Mouse (Mus musculus): ENCODE data around the gene Igsf10. TPM values are rescaled to one million over a fixed set of nuclear protein-coding genes. Genes with fewer than 3 reads are reported as not detected.
A peak's percentile ranks its signal among the peaks of the same experiment; 100 is the strongest.
"Not testable (repeated sequence)": the region's sequence is repeated elsewhere in the genome, so short reads cannot be mapped to it uniquely, and the experiment has no call there.

Gene Igsf10
- total RNA-seq (2022): 1 to 10 TPM; 2.0 to 4.2 (median 3.1) TPM

DNA sequence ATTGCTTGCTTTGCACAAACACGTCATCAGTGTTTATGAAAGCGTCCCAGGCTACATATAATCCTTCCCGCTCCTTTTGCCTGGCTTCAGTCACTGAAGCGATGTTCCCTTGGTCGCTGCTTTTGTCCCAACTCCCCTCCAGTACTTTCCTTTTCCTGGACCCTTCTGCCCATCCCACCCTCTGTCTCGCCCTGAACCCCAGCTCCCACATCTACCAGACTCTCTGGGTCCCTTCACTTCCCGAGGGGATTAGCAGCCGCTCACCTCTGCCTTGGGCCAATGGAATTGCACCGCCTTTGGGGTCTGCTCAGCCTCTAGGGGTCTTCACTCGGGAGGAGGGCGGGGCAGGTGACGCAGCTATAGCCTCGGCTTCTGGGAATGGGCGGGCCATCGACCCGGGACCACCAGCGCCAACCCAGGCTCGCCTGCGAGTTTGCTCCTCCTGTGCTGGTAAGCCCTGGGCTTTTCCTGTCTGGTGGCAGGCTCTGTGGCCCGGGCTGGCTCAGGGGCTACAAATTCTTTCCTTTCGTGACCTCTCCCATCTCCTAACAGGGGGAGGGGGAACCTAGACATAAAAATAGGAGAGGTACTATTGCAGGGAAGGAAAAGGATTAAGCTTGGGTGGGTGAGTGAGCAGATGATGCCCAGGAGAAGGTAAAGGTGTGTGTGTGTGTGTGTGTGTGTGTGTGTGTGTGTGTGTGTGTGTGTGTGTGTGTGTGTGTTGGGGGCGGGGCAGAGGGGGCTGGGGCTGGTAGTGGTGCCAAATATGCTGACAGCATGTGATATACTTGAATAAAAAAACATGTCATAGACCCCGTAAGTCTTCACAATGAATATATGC, at the start of gene Igsf10:
Igsf10 (minus strand) TSS at position 330 of the 841 bp plus-strand sequence.
- no peak for DNase-seq (ENCODE audit: low spot score in 2 of 2)

DNA sequence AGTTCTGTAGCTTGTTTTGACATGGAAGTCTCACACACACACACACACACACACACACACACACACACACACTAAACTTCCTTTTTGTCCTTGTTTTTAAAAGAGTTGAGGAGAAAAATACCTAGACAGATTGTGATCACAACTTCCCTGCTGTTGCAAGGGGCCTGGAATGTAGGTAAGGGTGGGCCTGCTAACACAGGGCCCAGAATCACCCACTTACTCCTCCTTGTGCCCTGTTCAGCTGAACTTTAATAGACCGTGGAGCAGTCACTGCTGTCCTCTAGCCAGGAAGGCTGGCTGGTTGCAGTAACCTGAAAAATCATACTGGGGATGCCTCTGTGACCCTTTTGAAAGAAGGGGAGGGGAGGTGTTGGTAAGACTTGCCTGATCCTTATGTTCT, 41.4 kb upstream of the Igsf10 start:
- DNase-seq (ENCODE audit: low spot score in 2 of 2): no peak

DNA sequence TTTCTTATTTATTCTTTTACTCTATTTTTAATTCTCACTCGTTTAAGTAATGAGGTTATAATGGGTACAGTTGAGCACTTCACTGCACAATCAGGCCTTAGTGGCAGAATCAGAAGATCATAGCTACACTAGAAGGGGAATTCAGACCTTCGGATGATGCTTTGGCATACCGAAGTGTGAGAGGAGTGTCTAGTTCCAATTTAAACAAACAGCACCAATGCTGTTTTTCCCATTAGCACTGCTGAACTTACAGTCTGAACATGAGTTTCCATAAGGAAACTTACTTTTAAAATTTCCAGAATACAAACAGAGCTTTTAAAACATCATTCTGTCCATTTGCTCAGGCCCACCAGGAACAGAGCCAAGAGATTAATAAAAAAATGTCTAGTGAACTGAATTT, 40.8 kb upstream of the Igsf10 start:
- DNase-seq (ENCODE audit: low spot score in 2 of 2): no peak

DNA sequence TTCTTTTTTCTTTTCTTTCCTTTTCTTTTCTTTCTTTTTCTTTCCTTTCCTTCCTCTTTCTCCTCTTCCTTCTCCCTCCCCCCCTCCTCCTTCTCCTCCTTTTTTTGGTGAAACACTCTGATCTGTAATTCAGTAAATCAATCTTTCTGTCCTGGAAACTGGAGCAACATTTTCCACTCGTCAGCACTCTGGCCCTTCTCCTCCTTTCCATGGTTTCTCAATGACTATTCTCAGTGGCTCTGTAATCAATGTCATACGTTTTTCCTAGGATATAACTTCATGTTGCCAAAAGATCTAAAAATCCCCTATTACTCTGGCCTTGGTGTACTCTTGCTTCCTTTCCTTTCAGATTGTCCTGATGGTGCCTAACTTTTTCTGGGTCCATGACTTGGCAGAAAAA, 40.1 kb upstream of the Igsf10 start:
- DNase-seq (ENCODE audit: low spot score in 2 of 2): no peak

DNA sequence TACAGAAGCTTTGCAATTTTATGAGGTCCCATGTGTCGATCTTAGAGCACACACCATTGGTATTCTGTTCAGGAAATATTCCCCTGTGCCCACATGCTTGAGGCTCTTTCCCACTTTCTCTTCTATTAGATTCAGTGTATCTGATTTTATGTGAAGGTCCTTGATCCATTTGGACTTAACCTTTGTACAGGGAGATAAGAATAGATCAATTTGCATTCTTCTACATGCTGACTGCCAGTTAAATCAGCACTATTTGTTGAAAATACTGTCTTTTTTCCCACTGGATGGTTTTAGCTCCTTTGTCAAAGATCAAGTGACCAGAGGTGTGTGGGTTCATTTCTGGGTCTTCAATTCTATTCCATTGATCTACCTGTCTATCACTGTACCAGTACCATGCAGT, 34.6 kb upstream of the Igsf10 start:
- DNase-seq (ENCODE audit: low spot score in 2 of 2): not testable (repeated sequence)

DNA sequence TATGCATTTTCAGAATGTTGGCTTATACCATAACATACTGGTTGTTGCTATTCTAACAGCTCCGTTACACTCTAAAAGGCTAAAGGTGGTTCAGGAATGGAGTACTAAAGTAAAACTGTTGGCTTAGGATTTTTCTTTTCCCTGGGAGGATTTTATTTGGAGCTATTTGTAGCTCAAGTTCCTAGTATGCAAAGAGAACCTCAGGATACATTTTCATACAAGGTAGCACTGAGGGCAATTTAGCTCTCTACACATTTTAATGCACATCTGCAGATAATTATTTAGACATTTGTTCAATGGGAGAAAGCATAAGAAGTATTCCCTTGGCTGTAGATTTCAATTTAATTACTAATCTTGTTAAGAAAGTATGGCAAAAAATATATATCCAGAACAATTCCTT, 17.7 kb upstream of the Igsf10 start:
- DNase-seq (ENCODE audit: low spot score in 2 of 2): no peak

DNA sequence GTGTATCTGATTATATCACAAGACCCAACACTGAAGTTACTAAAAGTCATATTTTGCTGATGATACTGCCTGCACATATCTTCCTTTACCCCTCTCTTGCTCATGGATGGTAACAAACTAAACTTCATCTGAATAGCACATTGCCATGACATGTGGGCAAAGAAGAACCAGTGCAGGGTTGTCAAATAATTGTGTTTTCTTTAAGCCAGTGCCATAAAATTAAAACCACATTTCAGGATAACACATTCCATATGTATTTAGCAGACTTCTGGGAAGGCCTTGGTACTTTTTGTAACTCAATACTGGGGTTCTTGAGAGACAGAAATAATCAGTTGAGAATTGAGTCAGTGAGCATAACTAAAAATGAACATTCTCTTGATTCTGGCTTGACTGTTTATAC, 15.9 kb upstream of the Igsf10 start:
- no peak for DNase-seq (ENCODE audit: low spot score in 2 of 2)

DNA sequence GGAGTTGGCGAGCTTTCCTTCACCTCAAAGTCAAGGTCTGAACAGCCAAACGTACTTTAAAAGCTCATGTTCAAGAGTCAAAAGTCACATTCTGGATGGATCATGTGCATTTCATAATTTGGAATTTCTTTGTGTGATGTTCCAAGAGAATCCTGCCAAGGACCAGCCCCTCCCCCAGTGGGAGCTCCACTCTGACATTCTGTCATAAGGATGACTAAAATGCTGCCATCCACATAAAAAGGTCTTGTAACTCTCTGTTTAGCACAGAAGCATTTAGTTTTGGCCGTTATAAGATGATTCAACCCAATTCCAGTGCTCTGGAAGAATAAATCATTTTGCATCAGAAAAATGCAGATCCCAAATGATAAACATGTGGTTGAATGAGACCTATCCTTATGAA, 10.0 kb upstream of the Igsf10 start:
- no peak for DNase-seq (ENCODE audit: low spot score in 2 of 2)

DNA sequence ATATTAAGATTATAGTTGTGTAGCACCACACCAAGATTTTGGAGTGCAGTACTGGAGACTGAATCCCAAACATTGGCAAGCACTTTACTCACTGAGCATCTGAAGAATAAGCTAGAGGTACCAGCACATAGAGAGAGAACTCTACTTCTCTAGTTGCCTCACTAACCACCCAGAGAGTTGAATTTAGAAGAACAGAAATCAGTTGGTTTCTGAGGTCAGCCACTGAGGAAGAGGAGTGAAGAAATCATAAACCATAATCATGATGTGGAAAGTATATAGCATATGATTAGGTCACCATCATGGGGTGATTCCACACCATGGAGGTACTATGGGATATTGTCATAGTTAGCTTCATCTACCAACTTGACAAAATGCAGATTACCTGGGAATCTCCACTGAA, 7.6 kb upstream of the Igsf10 start:
- DNase-seq (ENCODE audit: low spot score in 2 of 2): no peak

DNA sequence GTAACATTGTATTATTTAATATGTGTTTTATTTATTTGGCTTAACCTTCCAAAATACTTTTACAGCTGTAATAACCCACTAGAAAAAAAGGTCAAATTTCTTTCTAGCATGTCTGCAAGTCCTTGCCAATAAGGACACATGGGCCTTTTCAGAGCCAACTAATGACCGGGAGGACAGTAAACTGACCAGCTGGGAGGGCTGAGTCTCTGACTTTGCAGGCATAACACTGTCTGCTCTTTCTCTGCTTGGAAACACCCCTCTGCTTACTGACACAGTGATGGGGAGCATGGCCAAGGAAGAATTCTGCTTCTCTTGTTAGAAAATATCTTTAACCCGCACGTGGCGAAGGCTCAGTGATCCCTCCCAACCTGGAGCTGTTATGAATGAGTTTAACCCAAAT, 1.2 kb downstream of the Igsf10 start:
- DNase-seq (ENCODE audit: low spot score in 2 of 2): no peak

DNA sequence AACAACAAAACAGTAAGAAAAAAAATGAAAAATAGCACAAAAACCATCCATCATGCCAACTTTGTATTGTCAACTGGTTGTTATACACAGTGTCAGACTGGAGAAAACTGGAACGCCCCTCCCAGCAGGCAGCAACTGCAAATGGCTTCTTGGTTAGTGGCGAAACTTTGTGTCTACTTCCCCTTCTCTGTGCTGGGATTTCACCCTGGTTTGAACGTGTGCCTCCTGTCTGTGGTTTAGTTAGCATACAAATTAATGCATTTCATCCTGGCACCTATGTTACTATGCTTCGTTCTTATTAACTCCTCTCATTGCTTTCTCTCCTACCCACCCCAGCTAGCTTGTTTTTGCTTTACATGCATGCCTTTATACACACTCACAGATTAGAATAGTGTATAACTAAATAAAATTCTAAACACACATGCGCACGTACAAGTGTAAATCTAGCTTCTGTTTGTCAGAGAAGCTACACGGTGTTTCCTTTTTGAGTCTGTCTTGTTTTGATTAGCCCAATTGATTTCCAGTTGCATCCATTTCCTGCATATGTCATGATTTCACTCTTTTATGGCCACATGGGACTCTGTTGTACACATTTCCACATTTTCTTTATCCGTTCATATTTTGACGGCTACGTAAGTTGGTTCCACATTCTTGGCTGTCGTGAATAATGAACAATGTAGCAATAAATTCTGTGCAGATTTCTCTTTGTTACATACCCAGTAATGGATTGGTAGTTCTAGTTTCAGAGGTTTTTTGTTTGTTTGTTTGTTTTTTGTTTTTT, 2.4 kb downstream of the Igsf10 start:
- DNase-seq (ENCODE audit: low spot score in 2 of 2): no peak

DNA sequence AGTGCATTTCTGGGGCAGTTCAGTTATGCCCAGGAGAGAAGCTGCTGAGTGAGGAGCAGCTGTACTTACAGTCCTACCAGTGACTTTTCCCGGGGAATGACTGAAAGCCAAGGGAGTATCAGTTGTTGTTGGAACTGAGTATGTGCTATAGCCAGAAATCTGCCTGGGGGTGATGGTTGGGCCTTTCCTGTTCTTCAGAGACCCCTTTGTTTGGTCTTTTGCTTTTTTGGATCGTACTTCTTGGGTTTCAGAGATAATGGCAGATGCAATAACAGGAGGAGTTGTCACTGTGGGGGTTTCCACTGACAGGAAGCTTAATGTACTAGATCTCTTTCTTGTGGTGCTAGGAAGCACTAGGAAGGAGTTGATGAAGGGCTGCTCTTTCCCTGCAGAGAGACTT, 15.7 kb downstream of the Igsf10 start:
- no peak for DNase-seq (ENCODE audit: low spot score in 2 of 2)

DNA sequence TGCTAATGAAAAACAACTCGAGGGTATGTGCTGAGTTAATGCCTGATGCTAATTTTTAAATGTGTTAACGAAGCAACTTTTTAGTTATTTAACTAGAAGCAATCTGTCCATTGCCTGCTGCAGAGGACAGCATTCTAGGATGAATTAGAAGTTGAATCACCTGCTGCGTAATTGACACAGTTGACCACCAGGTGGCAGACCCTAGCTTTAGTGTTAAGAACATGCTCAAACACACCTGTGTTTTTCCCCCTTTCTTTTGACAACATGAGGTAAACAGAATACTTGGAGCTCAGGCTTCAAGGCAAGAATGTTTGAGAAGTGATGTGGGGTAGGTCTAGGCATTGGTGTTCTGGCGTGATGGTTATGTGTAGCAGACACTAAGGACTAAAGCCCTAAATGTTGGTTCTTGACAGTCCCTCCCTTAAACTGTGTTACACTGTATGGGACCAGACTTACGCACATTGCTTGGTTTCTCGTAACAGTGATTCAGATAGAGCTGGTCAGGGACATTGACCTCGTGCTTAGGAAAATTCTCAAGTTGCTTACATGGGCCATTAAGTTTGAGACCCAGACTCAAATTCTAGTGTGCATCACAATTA, 22.8 kb downstream of the Igsf10 start:
- DNase-seq (ENCODE audit: low spot score in 2 of 2): peak in 1 of 2 experiments; percentile 51

DNA sequence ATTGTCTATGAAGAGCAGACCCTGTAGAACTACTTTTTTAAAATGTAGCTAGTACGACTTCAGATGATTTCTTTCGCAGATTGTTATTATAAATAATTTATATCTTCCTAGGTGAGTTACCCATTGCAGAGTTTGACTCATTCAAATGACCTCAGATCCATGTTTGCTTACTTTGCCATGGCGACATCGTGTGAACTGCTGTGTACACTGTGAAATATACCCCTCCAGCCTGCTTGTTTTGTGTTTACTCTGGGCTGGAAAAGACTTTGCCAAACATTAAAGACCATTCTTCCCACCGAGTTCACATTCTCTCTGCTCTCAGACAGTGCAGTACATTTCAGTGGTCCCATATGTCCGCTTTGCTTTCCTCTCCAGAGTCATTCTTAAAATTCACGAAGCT, 28.1 kb downstream of the Igsf10 start:
- no peak for DNase-seq (ENCODE audit: low spot score in 2 of 2)

DNA sequence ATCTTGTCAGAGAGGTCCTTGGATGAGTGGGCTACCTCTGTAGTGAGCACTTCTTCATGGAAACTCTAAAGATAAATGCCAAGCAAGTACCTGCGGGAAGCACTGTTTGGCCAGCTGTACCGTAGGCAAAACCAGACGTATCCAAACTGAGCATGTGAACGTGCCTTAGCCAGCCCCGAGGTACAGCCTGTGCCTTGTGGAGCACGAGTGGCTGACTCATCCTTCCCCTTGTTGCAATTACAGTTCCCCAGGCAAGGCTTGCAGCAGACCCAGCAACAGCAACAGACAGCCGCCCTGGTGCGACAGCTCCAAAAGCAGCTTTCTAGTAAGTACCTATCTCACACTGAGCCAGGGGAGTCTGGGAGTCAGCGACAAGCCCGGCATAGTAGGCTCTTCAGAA, 31.6 kb downstream of the Igsf10 start:
- DNase-seq (ENCODE audit: low spot score in 2 of 2): peak; percentile 63 to 65

DNA sequence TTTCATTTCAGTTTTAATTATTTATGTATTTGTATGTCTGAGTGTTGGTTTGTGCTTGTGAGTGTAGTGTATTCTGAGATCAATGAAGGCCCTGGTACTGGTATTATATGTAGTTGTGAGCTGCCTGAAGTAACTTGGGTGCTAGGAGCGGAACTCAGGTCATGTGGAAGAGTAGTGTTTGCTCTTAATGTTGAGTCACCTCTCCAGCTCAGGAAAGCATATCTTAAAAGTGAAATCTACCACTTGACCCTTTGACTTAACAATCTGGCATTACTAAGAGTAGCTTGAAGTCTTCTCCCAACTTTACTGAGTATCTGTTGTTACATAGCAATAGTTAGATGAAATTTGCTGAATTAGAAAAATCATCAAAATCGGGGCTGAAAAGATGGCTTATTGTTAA, 38.7 kb downstream of the Igsf10 start:
- DNase-seq (ENCODE audit: low spot score in 2 of 2): no peak

DNA sequence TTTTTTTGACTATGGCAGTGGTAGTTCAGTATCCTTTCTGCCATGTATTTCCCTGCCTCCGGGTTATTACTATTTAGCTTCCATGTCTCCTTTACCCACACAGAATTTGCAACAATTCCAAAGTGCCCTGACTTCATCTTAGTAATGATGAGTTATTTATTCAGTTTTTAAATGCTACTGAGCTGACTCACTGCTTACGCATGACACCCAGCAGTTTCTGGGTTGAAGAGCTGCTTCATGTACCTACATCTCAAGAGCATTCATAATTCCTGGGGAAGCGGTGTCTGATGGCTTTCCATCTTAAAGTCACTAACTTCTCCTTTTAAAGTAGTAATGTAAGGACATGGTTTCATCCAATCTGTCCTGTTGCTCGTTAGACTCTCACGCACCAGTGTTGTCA, 39.2 kb downstream of the Igsf10 start:
- no peak for DNase-seq (ENCODE audit: low spot score in 2 of 2)

DNA sequence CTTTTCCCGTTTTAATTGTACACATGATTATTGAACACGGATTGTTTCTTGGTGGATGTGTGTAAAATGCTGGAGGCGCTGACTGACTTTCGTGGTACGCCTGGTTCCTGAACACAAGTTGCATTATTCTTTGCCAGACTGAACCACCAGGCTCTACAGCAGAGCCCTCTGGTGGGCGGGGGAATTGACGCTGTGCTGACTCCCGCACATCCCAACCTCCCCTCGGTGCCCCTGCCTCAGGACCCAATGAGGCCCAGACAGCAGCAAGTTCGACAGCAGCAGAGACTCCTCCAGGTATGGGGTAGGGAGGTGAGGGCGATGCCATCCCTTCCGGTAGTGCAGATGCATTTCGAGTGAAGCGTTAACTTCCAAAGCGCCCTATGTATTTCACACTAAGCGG, 46.5 kb downstream of the Igsf10 start:
- no peak for DNase-seq (ENCODE audit: low spot score in 2 of 2)

DNA sequence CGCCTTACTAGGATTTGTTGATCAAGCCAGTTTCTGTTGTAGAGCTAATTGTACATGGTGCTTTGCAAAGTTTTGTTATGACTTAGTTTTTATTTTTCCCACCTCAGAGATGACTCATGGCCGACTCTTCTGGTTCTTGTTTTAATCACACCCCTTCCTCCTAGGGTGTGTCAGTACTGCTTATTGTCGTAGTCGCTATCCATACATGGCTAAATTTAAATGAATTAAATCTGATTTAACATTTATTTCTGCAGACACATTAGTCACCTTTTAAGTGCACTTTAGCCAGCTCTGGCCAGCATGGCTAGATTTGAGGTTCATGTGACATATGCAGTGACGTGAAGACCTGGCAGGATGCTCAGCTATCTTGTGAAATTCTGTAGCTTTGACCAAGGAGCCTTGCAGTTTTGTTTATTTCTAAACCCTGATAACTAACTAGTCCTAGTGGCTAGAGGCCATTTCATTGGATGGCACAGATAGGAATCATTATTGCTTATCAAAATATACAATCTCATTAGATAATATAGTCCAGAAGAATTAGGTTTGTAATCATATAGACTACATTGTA, 47.5 kb downstream of the Igsf10 start:
- DNase-seq (ENCODE audit: low spot score in 2 of 2): no peak

DNA sequence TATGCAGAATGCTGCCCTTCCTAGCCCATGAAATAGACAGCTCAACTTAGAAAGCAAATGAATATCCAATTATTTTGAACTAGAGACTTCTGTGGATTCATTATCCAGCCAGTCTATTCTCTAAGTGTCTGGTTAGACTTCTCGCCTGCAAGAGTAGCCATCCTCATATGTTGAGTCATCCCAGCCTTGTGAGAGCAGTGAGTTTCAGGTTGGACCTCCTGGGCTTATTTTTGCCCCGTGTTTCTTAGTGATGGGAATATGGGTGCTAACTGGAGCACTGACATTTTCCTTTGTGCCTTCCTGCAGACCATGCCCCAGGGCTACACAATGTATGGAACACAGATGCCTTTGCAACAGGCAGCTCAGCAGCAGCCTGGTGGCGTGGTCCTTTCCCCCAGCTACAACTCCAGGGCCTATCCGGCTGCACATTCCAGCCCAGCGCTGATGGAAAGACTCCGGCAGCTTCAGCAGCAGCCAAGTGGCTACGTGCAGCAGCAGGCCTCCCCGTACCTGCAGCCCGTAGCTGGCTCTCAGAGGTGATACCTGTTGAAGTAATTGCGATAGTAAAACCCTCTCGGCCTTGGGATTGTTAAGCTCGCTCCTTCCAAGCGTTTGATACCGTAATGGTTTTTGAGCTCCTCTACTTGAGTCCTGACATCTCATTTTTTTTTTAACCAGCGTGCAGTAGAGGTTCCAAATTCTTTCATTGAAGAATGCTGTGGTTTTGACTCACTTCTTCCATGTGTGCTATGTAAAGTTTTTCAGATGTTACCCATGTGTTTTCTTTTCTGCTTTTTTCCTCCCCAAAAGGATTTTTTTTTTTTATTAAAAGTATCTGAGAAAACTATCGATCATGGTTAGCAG, 48.3 kb downstream of the Igsf10 start:
- no peak for DNase-seq (ENCODE audit: low spot score in 2 of 2)

Measured in layer of hippocampus, adult 8-10 months (tissue).